Mouse (Mus musculus) CD8-positive naive resting alpha-beta T cell, adult 2 months (primary cell): Measurements from ENCODE around the gene Camkmt.

ENCODE experiments used
- DNase-seq, 2 experiments: peaks; one replicate each; pipeline ENCODE4 v3.0.0; 2022; ENCODE audit warnings: low read depth in 2 of 2, low spot score in 2 of 2

The Camkmt gene

DNA sequence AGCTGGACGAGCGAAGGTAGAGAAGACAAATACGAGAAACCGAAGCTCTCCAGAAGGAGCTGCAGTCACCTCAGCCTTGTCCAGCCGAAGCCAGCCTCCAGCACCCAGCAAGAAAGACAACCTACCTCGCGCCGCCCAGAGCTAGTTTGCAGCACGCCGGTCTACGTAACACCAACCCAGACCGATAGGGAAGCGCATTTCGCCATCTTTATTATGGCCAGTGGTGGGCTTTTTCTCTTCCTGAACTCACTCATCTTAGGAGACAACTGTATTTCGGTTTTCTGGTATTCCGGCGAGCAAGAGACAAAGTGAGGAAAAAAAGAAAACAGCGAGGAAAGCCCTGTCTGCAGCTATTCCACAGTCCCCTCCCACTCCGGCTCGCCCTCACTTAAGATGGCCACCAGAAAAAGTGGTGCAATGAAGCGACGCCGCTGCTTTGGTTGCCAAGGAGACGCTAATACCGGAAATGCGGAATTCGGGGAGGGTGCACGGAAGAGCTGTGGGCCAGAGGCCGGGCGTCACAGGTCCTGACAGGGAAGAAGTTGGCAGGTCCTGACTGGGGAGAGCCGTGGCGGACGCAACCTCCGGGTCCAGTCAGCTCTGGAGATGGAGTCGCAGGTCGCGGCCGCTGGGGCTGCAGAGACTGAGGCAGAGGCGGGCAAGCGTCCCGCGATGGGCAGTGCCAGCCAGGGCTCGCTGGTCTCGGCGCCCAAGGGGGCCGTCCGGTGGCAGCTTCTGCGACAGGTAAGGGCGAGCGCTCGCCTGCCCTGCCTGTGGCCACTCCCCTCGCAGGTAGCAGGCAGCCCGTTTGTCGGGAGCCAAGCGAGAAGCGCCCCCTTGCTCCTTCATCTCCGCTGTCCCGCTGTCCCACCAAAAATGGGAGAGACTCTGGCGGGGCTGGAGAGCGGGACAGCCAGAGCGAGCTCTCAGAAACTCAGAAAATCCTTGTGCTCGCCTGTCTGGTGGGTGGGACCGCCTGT is at the start of gene Camkmt, which contains the start of gene Prepl:
TSS of gene Camkmt (plus strand) at position 433 of the 980 bp plus-strand sequence.
TSS of gene Prepl (minus strand) at position 122 of the 980 bp plus-strand sequence.
- peak; percentile 94 to 97 for DNase-seq

DNA sequence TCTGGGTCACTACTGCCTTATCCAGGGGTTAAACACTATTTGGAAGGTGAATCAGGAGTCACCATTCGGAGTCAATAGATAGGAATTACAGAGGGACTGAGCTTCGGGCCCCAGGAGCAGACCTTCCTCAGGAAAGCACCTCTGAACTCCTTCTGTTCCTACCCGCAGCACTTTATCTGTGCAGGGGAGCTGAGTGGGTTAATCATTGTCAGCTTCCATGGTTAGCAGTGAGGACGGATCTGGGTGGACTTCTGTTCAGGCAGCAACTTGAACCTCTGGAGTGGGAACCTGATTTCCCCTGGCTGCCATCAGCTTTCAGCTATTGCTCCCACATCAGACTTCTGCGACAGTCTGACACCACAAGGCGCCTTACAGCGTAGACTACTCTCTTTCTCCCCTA is 49.4 kb upstream of the Camkmt start:
- no peak for DNase-seq

DNA sequence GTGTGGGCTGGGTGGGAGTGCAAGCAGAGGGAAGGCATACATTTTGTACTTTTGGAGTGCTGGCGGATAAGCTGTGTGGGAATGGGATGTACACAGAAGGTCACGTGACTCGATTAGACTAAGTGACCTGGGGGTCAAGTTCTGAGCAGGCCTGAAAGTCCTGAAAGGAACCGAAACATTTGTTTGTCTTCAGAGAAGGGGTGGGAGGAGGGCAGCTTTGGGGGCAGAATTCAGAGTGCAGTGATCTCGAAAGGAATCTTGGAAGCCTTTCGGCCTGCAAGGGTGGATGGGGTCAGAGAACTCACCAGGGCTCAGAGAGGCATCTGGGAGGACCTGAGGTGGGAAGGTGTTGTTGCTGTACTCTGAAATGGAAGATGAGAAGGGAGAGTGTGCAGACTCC is 47.9 kb upstream of the Camkmt start:
- no peak for DNase-seq

DNA sequence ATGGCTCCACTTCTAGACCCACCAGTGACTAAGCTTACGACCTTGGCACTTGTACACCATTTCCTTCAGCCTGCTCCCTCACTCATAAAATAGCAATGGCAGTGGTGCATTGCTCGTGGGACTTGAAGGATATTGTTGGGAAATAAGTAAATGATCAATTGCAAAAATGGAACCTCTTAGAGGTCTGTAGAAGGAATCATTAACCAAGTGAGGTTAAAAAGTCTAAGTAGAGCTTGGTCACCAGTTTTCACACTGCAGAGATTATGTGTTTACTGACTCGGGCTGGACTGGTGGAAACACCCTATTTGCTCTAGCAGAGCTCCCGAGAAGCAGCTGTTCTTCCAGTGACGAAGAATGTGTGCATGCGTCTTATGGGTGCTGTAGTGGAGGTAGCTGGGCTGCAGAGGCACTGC is 46.9 kb upstream of the Camkmt start:
- DNase-seq: no peak

DNA sequence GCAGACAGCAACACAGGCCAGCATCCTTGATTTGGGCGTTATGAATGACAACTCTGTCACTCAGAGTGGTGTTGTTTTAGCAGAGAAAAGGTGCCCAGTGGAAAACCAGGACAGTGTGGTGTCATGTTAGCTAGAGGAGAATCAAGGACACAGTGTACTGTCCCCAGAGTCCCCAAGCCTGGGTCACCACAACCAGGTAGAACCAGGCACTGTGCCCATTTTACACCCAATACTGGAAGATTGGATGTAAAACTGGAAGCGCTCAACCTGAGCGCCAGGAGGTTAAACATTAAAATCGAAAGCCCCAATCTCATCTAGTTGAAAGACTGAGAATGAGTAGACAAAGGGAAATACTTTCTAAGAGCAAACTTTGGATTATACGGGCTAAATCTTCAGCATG is 45.9 kb upstream of the Camkmt start:
- no peak for DNase-seq

DNA sequence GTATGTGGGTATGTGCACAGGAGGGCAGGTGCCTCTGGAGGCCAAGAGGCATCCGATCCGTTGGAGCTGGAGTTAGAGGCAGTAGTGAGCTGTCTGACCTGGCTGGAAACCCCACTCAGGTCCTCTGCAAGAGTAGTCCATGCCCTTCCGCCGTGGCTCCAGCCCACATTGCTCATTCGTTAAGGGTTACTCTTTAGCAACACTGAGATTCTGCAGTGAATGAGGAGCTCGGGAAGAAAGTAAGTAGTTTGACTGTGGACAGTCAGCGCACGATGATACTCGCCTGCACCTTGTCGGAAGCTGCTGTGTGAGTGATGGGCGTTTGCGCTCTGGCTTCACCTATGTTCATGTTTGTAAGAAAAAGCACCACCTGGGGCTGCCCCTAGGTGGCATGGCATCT is 45.2 kb upstream of the Camkmt start:
- no peak for DNase-seq

DNA sequence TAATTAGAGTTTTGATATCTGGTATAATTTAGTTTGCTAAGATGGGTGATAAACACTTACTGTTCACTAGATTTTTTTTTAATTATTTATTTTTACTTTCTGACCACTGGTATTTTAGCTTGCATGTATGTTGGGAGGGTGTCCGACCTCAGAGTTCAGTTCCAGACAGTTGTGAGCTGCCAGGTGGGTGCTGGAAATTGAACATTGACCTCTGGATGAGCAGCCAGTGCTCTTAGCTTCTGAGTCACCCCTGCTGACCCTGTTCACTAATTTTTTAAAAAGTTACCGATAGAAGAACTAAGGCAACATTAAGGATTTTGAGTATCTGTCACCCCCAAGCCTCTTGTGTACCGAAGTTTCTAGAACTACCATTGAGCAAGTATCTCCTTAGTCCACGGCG is 42.0 kb upstream of the Camkmt start:
- no peak for DNase-seq

DNA sequence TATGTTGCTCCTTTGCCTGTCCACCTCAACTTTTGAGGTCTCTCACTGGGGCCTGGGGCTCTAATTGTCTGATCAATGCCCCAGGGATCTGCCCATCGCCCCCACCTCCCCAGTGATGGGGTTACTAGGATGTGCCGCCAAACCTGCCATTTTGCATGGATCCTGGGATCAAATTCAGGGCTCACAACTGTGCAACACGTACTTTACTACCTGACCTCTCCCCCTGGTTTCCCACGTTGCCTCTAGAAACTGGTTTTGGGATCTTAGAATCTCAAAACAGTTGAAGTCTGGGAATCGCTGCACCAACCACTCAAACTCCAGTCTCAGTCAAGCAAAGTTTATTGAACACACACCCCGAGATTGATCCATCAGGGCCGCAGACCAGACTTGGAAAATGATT is 32.1 kb upstream of the Camkmt start:
- no peak for DNase-seq

DNA sequence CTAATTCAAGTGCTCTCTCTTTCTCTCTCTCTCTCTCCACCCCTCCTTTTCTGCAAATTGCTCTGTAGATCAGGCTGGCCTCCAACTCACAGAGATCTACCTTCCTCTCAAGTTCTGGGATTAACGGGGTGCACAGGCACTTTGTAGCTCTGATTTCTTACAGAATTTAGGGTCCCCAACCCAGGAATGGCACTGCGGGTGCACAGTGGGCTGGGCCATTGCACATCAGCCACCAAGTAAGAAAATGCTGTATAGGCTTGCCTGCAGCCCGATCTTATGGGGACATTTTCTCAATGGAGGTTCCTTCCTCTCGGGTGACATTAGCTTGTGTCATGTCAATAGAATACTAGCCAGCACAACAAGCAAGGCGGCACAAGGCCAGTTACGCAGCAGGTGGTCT is 31.2 kb upstream of the Camkmt start:
- no peak for DNase-seq

DNA sequence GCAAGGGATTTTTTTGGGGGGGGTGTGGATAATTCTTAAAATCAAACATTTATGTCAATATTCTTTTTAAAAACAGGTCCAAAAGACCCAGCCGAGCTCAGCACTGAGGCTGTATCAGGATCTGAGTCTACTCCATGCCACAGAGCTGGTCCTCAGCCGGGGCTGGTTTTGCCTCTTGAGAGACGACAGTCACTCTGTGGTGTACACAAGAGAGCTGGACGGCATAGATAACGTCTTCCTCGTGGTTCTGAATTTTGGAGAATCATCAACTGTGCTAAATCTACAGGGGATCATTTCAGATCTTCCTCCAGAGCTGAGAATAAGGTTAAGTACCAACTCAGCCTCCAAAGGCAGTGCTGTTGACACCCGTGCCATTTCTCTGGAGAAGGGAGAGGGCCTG is 26.8 kb upstream of the Camkmt start:
- DNase-seq: no peak

DNA sequence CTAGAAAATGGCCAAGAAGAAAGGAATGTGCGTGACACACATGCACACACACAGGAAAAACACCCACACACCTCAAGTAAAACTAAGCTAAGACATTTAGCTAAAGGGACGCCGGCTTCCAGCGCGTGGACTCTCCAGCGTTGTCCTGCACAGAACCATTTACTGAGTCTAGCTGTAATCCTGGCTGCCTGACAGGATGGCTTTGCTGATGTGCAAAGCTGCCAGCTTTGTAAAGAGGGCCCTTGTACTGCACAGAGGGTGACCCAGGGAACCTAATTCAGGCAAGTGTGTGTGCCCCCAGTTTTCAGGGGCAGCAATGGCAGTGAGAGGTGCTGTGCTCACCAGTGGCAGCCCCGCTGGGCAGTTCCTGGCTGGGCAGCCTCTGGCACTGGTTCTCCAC is 23.0 kb upstream of the Camkmt start:
- DNase-seq: no peak

DNA sequence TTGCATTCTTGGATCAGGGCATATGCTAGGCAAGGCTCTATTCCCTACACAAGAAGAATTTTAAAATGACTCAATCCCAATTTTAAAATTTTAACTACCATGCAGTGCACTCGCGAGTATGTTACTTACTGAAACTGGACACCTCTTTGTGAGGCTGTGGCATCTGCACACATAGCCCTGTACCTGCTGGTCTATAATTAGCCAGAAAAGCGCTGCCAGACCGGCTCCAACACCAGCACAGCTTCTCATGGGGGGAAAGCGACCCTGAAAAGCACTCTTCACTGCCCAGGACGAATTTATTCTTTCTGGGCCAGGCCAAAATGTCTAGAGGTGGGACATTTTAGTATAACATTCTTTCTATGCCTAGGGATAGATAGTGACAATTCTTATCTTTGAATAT is 19.7 kb upstream of the Camkmt start:
- no peak for DNase-seq

DNA sequence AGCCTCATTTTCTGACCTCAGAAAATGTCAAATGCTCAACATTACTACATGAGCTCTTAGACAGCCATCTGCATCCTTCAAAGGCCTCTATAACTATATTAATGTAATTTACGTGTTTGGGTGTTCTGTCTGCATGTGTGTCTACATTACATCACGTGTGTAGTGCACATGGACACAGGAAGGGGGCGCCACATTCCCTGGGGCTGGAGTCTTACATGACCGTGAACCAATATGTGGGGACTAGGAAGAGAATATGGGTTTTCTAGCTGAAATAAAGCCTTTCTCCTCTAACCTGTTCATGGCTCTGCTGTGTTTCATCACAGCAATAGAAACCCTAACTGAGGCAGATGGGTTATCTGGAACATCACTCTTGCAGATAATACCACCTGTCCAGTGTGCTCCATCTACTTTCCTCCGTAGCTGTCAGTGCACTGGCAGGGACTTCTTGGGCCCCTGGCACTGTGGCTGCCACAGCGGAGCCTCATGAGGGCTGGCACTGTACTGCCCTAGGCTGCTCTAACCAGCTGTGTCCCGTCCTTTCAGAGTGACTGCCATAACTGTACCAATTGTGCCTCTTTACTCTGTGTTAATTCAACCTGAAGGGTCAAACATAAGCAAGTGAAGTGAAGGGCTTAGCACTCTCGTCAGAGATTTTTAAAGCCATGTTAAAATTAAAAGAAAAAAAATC is 19.1 kb upstream of the Camkmt start:
- no peak for DNase-seq

DNA sequence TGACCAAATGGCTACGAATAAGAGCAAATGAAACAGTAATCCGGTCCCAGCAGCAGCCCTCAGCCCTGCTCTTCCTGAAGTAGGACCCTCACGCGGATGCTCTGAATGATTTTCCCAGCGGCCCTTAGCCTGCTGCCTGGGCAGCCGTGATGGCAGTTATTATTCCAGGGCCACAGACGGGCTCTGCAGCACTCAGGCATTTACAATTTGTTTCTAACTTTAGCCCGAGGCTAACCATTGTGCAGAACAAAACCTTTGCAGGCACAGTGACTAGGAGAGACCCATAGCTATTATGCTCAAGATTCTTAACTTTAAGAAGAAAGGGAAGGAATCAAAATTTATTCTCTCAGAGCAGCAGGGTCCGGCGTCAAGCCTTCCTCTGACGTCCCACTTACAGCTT is 18.0 kb upstream of the Camkmt start:
- no peak for DNase-seq

DNA sequence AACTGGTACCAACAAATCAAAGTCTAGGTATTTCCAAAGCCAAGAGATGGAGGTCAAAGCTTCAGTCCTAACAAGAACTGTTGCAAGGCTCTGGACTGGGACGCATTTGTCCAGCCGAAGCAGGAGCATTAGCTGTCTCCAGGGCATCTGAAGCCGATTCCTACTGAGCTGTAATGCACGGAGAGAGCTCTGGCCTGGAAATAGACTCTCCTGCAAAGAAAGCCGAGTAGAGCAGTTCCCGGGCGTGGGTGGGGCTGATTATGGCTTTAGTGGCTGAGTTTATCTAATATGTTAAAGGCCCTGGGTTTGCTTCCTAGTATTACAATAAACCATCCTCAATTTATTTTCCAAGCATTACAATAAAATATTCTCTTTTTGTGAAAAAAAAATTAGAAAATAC is 17.1 kb upstream of the Camkmt start:
- no peak for DNase-seq

DNA sequence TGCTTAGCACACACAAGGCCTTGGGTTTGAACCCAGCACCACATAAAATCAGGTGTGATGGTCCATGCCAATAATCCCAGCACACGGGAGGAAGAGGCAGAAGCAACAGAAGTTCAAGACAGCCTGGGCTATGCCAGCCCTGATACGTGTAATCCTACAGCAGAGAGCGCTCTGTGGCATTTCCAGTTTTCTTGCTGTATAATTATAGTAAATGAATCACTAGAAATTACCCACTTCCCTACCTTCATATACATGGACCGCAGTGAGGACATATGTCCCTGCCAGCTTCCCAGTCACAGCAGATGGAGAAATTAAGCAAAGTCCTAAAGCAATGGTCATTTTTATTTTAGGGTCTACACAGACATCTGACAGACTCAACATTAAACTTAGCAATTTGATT is 16.3 kb upstream of the Camkmt start:
- no peak for DNase-seq

DNA sequence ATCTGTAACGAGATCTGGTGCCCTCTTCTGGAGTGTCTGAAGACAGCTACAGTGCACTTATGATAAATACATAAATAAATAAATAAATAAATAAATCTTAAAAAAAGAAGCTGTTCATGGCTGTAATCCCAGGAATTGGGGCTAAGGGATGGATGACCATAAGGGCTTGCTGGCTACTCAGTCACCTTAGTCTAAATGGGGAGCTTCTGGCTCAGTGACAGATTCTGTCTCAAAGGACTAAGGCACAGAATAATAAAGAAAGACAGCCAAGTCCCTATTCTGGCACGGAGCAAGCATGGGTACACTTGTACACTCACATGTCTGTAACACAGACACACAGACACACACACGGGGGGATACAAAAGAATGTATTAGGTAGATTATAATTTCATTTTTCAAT is 11.1 kb upstream of the Camkmt start:
- DNase-seq: no peak

DNA sequence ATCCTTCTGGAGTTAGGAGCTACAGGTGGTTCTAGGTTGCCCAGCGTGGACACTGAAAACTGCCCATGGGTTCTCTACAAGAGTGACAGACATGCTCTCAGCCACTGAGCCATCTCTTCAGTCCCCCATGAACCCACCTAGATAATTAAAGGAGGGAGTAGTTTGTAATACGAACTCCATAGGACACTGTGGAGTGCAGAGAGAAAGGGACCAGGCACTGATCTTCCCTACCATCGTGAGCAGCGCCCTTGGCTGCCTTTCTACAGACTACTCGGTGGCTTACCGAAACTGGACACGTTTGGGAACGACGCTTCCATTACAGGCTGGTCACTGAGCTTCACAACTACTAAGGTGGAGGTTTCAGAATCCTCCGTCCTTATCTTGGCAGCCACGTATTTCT is 9.6 kb upstream of the Camkmt start:
- DNase-seq: no peak

DNA sequence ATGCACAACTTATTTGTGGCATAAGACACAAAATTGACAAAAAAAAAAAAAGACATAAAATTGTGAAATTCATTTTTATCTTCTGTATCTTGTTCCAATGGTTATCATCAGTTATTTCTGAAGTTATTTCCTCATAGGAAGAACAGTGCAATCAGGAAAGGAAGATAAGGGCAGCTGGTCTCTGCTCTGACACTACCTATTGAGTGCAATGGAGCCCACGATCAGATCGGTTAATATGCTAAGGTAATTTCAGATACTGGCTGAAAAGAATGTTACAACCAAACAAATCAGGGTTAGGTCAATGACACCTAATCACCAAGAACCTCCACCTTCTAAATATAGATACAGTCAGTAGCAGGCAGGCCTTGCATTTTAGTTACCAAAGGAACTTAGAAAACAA is 5.0 kb upstream of the Camkmt start:
- no peak for DNase-seq

DNA sequence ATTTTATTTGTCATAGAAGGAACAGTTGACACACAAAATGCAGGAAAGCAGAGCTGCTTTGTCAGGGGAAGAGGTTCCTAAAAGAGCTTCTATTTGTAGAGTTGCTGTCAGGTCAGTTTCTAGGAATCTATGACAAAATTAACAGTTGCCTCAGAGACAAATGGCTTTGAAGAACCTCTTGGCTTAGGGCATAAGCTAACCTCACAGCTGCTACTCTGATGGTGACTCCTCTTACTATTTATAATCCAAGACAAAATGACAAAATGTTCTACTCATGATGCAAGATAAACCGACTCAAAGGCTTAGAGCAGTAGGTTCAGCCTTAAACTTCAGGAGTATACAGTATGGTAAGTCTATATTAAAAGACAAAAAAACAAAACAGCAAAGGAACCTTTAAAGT is 3.9 kb upstream of the Camkmt start:
- DNase-seq: no peak

DNA sequence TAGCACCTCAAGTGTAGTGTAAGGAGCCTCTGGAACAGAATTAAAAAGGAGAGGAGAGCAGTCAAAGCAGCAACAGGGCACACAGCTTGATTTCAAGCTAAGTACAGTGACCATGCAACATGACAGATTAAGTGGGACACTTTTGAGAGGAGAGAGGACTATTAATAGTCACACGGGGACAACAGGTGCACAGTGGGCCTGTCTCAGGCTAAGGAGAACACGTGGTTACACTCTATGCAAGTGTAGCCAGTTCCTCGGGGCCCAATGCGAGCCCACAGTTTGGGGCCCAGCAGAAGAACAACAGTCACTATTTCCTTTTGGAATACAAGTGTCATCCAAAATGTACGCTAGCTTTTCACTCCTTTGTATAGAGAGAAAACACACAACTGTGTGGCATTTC is 2.8 kb upstream of the Camkmt start:
- DNase-seq: no peak

DNA sequence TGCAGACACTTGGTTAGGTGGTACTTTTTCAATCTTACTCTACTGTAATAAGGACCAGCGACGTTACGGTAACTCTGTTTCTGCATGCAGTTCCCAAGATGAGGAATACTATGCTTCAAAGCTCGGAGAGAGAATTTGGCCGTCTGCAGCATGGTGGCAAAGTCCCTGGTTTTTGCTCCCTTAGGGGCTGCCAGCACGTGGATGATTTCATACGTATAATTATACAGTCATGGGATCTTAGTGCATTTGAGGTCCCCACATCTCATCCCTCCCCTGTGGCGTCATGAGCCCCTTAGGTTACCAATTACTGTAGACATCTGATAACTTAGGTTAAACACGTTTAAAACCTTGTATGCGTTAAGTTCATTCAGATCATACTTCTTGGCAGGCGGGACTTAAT is 2.0 kb upstream of the Camkmt start:
- DNase-seq: no peak
